Mouse (Mus musculus): ENCODE results near the gene Tmem19. TPM values are rescaled to one million over a fixed set of nuclear protein-coding genes. Genes with fewer than 3 reads are reported as not detected.

Tmem19 gene
- total RNA-seq, 2 experiments from 2014 or later, result 42.0 to 42.7 TPM

DNA sequence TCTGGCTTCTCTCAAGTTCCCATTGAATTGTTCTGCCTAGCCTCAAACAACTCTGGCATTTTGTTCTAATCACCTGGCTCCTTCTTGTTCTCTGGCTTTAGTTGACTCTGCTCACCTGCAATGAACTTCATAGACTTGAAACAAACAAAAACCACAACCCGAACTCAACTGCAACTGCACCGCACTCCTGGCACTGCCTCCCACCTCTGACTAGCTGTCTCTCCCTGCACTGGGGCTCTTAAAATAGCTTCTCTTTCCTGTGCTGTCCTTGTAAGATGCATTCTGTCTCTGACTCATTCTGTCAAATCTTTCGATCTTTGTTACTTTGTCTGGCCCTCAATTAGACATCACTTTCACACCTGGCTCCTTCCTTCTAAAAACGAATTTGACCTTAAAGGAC, 850 bp upstream of the Tmem19 start:
- TF ChIP-seq CTCF (conservative IDR thresholded peaks at IDR 0.05), result no peak
- DNase-seq (ENCODE audit: low spot score in 2 of 2), result no peak
- Histone ChIP-seq H3K4me3 (no peak overlapping the region), H3K27ac (peak overlapping the region; percentile 96)

GRCm38 (mm10) chr10:115362623-115362964, 293 bp upstream of the Tmem19 start:
- Histone ChIP-seq H3K27ac (peak overlapping the region; percentile 96), H3K4me3 (peak overlapping the region; percentile 91)
- no peak for DNase-seq (ENCODE audit: low spot score in 2 of 2)
- no peak for TF ChIP-seq CTCF (conservative IDR thresholded peaks at IDR 0.05)

- DNase-seq (ENCODE audit: low spot score in 2 of 2), result no peak
- Histone ChIP-seq H3K4me3 (no peak overlapping the region), H3K27ac (no peak overlapping the region)
- no peak for TF ChIP-seq CTCF (conservative IDR thresholded peaks at IDR 0.05)
Observed at GRCm38 (mm10) chr10:115359066-115359465, 3.2 kb downstream of the Tmem19 start.

DNA sequence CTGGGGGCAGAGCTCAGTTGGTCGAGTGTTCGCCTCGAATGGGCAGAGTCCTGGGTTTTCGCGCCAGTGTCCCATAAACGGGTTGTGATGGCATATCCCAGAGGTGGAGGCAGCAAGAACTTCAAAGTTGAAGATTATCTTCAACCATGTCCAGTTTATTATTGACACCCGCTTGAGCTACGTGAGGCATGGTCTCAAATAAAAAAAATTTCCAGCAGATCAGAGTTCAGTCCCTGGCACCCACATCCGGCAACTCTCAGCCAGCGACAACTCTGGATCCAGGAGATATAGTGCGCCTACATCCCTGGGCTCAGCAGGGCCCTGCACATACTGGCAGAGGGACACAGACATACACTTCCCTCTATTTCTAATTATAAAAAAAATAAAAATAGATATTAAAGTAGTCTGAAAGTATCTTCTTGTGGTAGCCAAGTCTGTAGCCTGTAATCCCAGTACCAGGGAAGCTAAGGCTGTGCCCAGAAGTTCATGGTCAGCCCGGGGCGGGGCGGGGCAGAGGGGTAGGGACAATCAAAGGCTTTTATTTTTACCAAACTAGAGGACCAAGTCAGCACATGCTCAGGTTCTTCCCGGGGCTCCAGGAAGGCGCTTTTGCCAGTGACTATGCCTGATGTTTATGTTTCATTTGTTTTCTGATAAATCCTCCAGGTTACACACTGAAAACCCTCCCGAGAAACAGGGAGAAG, 3.9 kb downstream of the Tmem19 start:
- no peak overlapping the region for H3K27ac ChIP-seq
- TF ChIP-seq CTCF (conservative IDR thresholded peaks at IDR 0.05), result no peak
- H3K4me3 ChIP-seq, result no peak overlapping the region
- no peak for DNase-seq (ENCODE audit: low spot score in 2 of 2)

- DNase-seq (ENCODE audit: low spot score in 2 of 2), result no peak
- Histone ChIP-seq H3K27ac (no peak overlapping the region), H3K4me3 (no peak overlapping the region)
- no peak for TF ChIP-seq CTCF (conservative IDR thresholded peaks at IDR 0.05)
Observed at GRCm38 (mm10) chr10:115356106-115356505, 6.2 kb downstream of the Tmem19 start.

DNA sequence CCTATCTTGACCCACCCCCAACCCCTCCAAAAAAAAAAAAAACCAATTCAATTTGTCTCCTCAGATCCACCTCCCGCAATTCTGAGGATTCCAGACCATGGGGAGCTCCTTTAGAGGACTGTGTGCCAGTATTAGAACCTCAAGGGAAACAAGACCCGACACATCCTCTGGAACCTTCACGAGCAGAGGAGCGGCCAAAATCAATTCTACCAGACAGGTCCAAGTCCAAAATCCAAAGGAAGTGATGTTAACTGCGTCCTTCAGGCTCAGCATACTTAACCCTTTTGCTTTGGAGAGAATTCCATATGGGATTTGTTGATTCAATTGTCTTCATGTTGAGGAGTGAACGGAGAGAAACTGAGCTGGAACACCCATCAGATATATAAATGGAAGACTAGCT, 7.3 kb downstream of the Tmem19 start:
- no peak for TF ChIP-seq CTCF (conservative IDR thresholded peaks at IDR 0.05)
- Histone ChIP-seq H3K4me3 (no peak overlapping the region), H3K27ac (no peak overlapping the region)
- no peak for DNase-seq (ENCODE audit: low spot score in 2 of 2)

- DNase-seq (ENCODE audit: low spot score in 2 of 2), result no peak
- H3K27ac ChIP-seq, result no peak overlapping the region
- H3K4me3 ChIP-seq, result no peak overlapping the region
- no peak for TF ChIP-seq CTCF (conservative IDR thresholded peaks at IDR 0.05)
Observed at GRCm38 (mm10) chr10:115354553-115354952, 7.7 kb downstream of the Tmem19 start.

DNA sequence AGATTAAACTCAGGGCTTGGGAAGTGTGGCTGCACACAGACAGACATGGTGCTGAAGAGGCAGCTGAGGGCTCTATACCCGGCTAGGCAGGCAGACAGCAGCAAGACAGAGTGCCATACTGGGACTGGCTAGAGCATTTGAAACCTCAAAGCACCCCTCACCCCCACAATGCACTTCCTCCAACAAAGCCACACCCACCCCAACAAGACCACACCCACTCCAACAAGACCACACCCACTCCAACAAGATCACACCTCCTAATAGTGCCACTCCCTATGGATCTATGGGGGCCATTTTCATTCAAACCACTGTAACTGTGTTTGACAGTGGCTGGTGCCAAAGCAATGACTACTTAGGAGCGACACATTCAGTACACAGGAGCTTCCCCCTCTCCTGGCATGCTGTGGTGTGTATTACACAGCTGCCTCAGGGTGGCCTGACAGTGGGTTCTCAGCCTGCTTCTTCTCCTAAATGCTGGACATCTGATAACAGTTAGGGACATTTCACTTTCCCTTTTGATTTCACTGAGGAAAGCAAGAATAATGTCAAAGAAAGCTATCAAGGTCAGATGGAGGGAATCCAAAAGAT, 11.4 kb downstream of the Tmem19 start:
- H3K4me3 ChIP-seq, result no peak overlapping the region
- H3K27ac ChIP-seq, result no peak overlapping the region
- no peak for DNase-seq (ENCODE audit: low spot score in 2 of 2)
- TF ChIP-seq CTCF (conservative IDR thresholded peaks at IDR 0.05), result no peak

- no peak overlapping the region for H3K27ac ChIP-seq
- H3K4me3 ChIP-seq, result no peak overlapping the region
- TF ChIP-seq CTCF (conservative IDR thresholded peaks at IDR 0.05), result no peak
- no peak for DNase-seq (ENCODE audit: low spot score in 2 of 2)
Observed at GRCm38 (mm10) chr10:115349509-115349908, 12.8 kb downstream of the Tmem19 start.

DNA sequence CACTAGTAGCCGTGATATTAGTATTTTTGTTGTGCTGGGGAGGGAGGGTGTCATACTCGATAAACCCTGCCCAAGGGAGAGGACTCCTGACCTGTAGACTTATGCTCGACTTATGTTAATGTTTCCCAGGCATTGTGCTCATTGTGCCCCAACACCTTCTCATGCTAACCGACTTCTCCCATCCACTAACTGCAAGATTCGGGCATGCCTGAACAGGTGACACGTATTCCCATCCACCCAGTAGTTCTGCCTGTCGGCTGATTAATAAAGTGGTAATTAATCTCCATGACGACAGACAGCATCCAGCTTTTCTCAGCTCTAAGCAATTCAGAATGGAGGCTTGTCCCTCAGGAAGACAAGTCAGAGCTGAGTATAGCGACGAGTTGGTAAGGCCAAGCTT, 13.3 kb downstream of the Tmem19 start:
- no peak for TF ChIP-seq CTCF (conservative IDR thresholded peaks at IDR 0.05)
- no peak overlapping the region for H3K27ac ChIP-seq
- DNase-seq (ENCODE audit: low spot score in 2 of 2), result no peak
- no peak overlapping the region for H3K4me3 ChIP-seq

DNA sequence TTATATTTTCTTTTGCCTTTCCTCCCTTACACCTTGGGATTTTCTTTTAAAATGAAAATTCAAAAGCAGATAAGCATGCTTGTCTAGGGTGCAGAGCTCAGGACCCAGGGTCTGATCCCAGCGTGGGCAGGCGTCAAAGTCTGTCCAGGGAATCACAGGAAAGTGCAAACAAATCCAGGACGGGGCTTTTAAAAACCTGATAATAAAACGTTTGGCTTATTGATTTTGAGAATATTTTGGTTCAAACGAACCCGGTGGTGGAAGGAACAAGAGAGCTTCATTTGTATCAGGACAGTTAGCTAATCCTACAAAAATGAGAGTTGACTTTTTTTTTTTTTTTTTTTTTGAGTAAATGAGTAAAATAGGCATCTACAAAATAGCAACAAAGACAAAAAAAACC, 14.2 kb downstream of the Tmem19 start:
- no peak for TF ChIP-seq CTCF (conservative IDR thresholded peaks at IDR 0.05)
- H3K4me3 ChIP-seq, result no peak overlapping the region
- no peak overlapping the region for H3K27ac ChIP-seq
- DNase-seq (ENCODE audit: low spot score in 2 of 2), result no peak

DNA sequence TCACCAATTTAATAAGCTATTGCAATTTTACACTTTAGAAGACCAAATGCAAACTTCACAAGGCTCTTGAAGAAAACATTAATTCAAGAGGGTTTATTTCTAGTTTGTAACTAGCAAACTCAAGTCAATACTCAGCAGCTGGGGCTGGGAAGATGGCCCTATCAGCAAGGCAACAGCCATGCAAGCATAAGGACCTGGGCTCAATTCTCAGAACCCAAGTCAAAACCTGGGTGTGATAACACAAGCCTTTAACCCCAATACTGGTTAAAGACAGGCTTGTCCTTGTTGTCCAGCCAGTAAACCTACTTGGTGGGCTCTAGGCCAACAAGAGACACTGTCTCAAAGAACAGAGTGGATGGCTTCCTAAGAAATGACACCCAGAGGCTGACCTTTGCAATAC, 15.9 kb downstream of the Tmem19 start:
- DNase-seq (ENCODE audit: low spot score in 2 of 2), result no peak
- no peak overlapping the region for H3K27ac ChIP-seq
- H3K4me3 ChIP-seq, result no peak overlapping the region
- TF ChIP-seq CTCF (conservative IDR thresholded peaks at IDR 0.05), result no peak

GRCm38 (mm10) chr10:115342771-115343425, 19.4 kb downstream of the Tmem19 start:
- Histone ChIP-seq H3K27ac (no peak overlapping the region), H3K4me3 (no peak overlapping the region)
- DNase-seq (ENCODE audit: low spot score in 2 of 2), result no peak
- no peak for TF ChIP-seq CTCF (conservative IDR thresholded peaks at IDR 0.05)

GRCm38 (mm10) chr10:115339820-115340328, 22.4 kb downstream of the Tmem19 start:
- Histone ChIP-seq H3K27ac (no peak overlapping the region), H3K4me3 (no peak overlapping the region)
- DNase-seq (ENCODE audit: low spot score in 2 of 2), result no peak
- no peak for TF ChIP-seq CTCF (conservative IDR thresholded peaks at IDR 0.05)

Measured in layer of hippocampus, adult 2 months (tissue).